Mouse (Mus musculus) bone marrow, adult 2 months (tissue): Measurements from ENCODE around the gene Ostm1. TPM values are rescaled to one million over a fixed set of nuclear protein-coding genes. Genes with fewer than 3 reads are reported as not detected.

ENCODE experiments used
- H3K27ac ChIP-seq: fragments of 200-500 bp; 2 replicates; pipeline ENCODE4 v1.5.1; 2012; ENCODE audit warnings: low read depth, mild to moderate bottlenecking, control low read depth, inconsistent platforms, low read length; ENCODE audit not compliant: control insufficient read depth, poor library complexity, insufficient read depth
- H3K4me1 ChIP-seq: fragments of 200-500 bp; 2 replicates; pipeline ENCODE4 v1.6.1; 2011; ENCODE audit warnings: low read length; ENCODE audit not compliant: control insufficient read depth, insufficient read depth
- H3K4me3 ChIP-seq: fragments of 200-500 bp; replicated peaks from 2 replicates; pipeline ENCODE3; 2011; ENCODE audit warnings: mild to moderate bottlenecking, low read depth, low read length, control low read depth; ENCODE audit not compliant: control insufficient read depth
- CTCF ChIP-seq: fragments of 200-500 bp; IDR thresholded peaks from 2 replicates; pipeline ENCODE4 v1.5.1; 2011; ENCODE audit warnings: low read length, control low read depth; ENCODE audit not compliant: control insufficient read depth, insufficient read depth
- POLR2A ChIP-seq: fragments of 200-500 bp; IDR thresholded peaks from 2 replicates; pipeline ENCODE4 v1.6.1; 2011; ENCODE audit warnings: low read depth, mild to moderate bottlenecking, control low read depth, low read length, borderline replicate concordance; ENCODE audit not compliant: control insufficient read depth
- WGBS: fragments of 180-500 bp; shearing (Covaris S2); methylation state at CpG from one replicate; pipeline ENCODE4 v1.1.7; 2018; 5-methylcytosine and 5-hydroxymethylcytosine counted together
- polyA plus RNA-seq: library from polyadenylated mRNA; stranded (reverse); fragments of >200 nt; gene quantifications from 2 replicates; pipeline ENCODE4 v1.2.4, GENCODE M21; 2011; ENCODE audit warnings: low replicate concordance; ENCODE audit not compliant: missing spikeins, insufficient read depth, insufficient read length

The Ostm1 gene
- polyA plus RNA-seq, 1 experiment = 16.3 TPM

DNA sequence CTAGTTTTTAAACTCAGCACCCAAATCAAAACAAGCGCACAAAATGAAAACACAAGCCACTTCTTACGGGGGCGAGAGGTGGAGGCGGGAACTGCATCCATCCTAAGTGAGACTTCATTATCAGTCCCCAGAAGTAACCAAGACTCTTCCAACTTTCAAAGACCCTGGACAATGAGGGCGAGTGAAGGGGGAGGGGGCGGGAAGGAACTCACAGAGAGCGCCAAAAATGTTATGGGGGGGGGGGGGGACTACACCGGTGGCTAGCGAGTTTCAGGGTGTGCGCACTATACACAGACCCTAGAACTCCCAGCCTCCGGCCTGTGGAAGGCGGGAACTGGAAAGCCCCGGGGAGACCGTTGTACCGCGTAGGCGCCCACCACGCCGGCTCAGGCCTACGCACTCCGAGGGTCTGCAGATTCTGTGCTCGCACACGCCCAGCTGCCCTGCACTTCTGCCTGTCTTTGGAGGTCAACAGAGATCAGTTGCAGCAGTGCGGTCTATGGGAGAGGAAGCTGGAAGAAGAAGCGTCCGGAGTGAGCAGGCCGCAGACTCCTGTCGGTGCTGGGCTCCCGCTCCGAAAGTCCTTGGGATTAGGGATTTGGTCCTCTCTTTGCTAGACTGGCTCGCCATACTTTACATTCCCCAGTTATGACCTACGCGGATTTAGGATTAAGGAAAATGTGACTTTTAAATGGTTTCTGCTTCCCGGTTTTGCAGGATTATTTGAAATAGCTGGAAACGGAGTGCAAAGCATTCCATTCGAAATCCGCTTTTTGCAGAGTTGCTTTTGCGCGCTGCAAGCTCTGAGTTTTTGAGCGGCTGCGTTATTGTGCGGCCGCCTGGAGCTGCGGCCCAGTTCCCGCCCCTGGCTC, 1.7 kb upstream of the Ostm1 start:
- Histone ChIP-seq H3K4me3 (no peak overlapping the region), H3K4me1 (no peaks in the 10 kb centered on the region; the same call in 1 of the 2 replicates), H3K27ac (no peak overlapping the region)
- TF ChIP-seq POLR2A (no peak), CTCF (no peak)
- 7% methylated on average over 45 of the region's 45 CpGs for WGBS

DNA sequence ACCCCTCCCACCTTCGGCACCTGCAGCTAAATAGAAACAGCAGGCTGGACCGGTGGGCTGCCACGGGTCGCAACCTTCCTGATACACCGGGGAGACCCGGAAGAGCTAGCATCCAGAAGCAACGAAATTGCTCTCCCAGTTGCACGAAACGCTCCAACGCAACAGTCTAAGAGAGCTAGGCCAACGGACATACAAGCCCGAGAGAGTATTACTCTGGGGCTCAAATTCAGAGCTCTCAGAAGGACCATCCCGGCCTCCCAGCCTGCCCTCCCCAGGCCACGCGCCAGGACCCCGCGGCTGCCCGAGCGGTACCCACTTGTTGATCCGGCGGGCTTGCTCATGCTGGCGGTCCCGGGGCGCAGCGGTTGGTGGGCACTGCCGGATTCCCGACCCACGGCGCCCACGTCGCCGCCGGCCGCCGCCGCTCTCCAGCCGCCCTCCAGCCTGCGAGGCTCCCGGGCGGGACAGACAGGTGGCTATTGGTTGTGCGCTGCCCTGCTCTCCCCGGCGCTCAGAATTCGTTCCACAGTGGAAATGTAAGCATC, 984 bp upstream of the Ostm1 start:
- Histone ChIP-seq H3K4me1 (no peaks in the 10 kb centered on the region; the same call in 1 of the 2 replicates), H3K27ac (no peak overlapping the region), H3K4me3 (no peak overlapping the region)
- TF ChIP-seq POLR2A = no peak
- TF ChIP-seq CTCF = no peak
- 4% methylated on average over 44 of the region's 44 CpGs for WGBS

DNA sequence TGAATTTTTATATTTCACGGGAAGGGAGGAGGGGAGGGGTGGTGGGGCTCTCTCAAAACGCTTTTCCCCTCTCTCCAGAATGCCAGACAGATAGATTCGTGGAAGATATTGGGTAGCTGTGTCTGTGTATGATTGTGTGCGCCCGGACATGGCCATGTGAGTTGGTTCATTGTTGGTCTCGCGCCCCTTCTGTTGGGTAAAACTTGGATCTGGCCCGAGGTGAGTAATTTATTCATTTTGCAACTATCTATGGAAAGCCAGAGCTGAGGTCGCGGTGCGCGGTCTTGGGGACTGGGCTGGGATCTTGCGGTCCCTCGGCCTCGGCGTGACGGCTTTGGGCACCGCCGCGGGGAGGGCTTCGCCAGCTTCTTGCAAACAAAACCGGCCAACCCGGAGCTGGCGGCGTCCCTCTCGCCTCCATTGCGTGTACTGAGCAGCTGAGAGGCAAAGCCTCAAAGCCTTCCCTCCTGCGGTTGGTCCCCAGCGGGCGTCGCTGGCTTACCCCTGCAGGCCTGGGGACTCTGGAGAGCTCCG, 347 bp downstream of the Ostm1 start:
- no peak overlapping the region for H3K4me3 ChIP-seq
- no peak for TF ChIP-seq CTCF
- TF ChIP-seq POLR2A = no peak
- WGBS = 4% methylated on average over 32 of the region's 32 CpGs
- no peak overlapping the region for H3K27ac ChIP-seq
- H3K4me1 ChIP-seq = no peaks in the 10 kb centered on the region; the same call in 1 of the 2 replicates

DNA sequence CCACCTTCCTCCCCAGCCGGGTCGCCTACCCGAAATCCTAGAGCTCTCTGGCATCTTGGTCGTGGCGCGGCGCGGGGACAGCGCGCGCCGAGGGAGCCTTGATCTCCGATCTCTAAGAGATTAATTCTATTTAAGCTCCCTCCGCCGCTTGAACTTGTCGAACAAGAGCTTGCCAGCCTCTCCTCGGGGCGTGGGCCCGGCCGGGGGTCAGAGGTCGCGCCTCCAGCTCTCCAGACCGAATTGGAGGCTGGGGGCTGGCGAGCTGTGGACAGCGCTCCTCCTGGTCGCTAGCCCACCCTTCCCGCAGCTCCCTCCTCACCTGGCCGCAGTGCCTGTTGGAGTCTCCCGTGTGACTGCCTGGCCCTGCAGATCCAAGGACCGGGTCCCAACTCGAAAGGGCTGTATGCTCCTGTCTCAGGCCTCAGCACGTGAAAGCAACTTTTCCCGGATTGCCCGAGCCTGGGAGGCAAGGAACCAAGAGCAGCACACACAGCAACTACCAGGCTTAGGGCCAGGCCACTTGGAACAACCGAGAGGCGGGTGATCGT, 888 bp downstream of the Ostm1 start:
- 6% methylated on average over 37 of the region's 37 CpGs for WGBS
- no peak overlapping the region for H3K27ac ChIP-seq
- H3K4me1 ChIP-seq = no peaks in the 10 kb centered on the region; the same call in 1 of the 2 replicates
- no peak overlapping the region for H3K4me3 ChIP-seq
- TF ChIP-seq POLR2A (no peak), CTCF (no peak)

DNA sequence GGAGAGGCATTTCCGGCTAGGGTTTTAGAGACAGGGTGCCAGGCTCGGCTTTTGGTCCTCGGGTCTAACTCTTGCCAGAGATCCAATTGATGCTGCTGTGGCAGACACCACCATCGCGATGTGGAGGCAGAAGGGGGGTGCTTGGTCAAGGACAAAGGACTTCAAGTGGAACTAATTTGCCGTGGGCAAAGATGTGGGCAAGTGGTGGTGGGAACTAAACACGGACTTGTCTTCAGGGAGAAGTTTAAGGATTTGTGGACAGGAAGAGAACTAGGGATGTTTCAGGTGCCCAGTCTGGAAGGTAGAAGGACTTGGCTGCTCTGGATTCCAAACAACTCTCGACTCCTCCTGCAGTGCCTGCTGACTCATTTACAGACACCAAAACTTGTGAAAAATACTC, 1.5 kb downstream of the Ostm1 start:
- H3K4me1 ChIP-seq = no peaks in the 10 kb centered on the region; the same call in 1 of the 2 replicates
- H3K4me3 ChIP-seq = no peak overlapping the region
- no peak overlapping the region for H3K27ac ChIP-seq
- TF ChIP-seq POLR2A = no peak
- TF ChIP-seq CTCF = no peak
- WGBS = 2% methylated on average over 8 of the region's 8 CpGs

DNA sequence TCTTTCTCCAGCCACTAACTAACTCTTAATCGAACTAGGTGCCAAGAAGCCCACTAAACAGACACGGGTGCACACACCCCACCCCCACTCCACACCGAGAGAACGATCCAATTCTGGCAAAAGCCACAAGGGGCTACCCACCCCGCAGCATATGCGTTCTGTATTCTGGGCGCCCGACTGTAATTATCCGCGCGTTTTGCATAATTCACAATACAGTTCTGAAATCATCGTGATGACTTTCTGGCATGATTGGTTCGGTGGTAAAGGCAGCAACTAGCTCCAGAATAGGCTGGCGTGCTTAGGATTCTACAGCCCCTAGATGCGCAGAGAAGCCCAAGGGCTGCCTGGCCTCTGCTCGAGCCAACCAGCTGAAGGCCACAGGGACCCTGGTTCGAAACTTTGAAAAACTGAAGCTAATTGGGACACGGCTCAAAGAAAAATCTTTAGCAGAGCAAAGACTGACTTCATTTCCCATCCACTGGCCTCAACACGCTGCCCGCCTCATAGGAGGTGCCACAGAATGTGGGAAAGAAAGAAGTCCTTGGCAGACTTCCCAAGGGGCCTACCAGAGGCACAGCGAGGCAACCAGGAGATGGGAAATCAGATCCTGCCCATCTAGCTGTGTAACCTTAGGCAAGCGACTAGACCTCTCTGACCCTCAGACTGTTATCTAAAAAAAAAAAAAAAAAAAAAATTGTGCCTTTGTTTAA, 2.1 kb downstream of the Ostm1 start:
- WGBS = 14% methylated on average over 22 of the region's 22 CpGs
- H3K27ac ChIP-seq = no peak overlapping the region
- H3K4me1 ChIP-seq = no peaks in the 10 kb centered on the region; the same call in 1 of the 2 replicates

DNA sequence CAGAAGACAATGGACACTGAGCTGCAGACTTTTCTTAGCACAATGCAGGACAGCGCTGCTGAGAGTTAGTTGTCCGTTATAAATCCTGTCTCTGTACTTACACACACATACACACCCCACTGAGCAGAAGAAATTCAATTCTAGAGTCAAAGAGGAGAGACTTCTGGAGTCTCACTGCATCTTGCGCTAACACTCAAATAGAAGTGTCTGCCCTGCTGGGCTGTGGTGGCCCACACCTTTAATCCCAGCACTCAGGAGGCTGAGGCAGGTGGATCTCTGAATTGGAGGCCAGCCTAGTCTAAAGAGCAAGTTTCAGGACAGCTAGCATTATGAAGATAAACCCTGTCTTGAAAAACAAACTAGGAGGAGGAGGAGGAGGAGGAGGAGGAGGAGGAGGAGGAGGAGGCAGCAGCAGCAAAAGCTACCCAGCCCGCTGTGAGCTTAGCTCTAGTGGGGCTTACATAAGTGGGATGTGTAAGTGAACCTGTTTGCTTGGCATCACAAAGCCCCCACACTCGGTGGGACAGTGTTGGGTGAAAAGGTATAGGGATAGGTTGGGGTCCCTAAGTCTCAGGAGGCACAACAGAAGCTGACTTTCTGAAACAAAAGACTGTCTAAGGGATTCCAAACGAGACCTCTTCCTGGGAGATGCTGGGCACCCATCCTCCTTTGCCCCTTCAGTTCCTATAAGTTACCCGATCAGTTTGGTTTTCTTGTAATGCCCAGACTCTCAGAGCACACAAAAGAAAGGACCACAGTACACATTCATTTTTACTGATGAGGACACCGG, 4.5 kb downstream of the Ostm1 start:
- 10% methylated on average over 8 of the region's 8 CpGs for WGBS
- H3K4me1 ChIP-seq = no peaks in the 10 kb centered on the region; the same call in 1 of the 2 replicates
- TF ChIP-seq POLR2A = no peak
- no peak for TF ChIP-seq CTCF
- H3K4me3 ChIP-seq = no peak overlapping the region
- no peak overlapping the region for H3K27ac ChIP-seq

More for the DNA sequence above, 2.1 kb downstream of the Ostm1 start:
- TF ChIP-seq POLR2A = no peak
- TF ChIP-seq CTCF = no peak
- no peak overlapping the region for H3K4me3 ChIP-seq

DNA sequence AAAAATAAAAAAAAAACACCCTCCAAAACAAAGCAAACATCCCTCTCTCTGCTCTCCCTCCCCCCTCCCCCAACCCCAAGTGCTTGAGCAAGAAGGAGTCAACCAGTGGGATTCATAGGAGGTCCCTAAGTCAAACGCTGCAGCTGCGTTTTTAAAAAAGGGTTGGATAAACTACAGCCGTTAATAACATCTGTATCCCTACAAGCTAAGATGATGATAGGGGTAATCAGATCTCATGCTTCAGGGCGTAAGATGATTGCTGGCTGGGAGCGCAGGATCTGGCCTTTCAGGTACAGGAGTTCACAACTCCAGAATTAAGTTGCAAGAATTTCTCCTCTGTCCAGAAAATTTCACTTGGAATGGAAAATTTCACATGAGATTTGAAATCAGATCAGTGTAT, 5.9 kb downstream of the Ostm1 start:
- TF ChIP-seq POLR2A (no peak), CTCF (no peak)
- 15% methylated on average over 5 of the region's 5 CpGs for WGBS
- no peak overlapping the region for H3K4me3 ChIP-seq
- no peaks in the 10 kb centered on the region for H3K4me1 ChIP-seq
- H3K27ac ChIP-seq = no peak overlapping the region
